Mouse (Mus musculus): ENCODE results near the gene Phkb. TPM values are rescaled to one million over a fixed set of nuclear protein-coding genes. Genes with fewer than 3 reads are reported as not detected.

The Phkb gene
- polyA plus RNA-seq, 1 experiment from 2014 or later: 53.9 TPM

GRCm38 (mm10) chr8:86042049-86042448 lies 201.3 kb downstream of the Phkb start:
- peaks cover 4% of the 10 kb centered on the region for H3K36me3 ChIP-seq
- 0 out of 2 replicates have a peak, but pooled peaks cover 3% of the 10 kb centered on the region for H3K4me1 ChIP-seq
- no peaks in the 10 kb centered on the region for H3K27me3 ChIP-seq
- no peak overlapping the region for H3K9ac ChIP-seq
- H3K27ac ChIP-seq: no peak overlapping the region
- no peaks in the 10 kb centered on the region for H3K9me3 ChIP-seq
- H3K4me3 ChIP-seq: no peak overlapping the region
- 29% methylated on average over 2 of the region's 2 CpGs for WGBS
- no peak for ATAC-seq (ENCODE audit: insufficient number of reproducible peaks, insufficient read depth, low FRiP score, low TSS enrichment)
- H3K4me2 ChIP-seq (replicated peaks): no peak overlapping the region

- no peak overlapping the region for H3K4me2 ChIP-seq (replicated peaks)
- H3K4me3 ChIP-seq: no peak overlapping the region
- no peaks in the 10 kb centered on the region for H3K9me3 ChIP-seq
- no peaks in the 10 kb centered on the region for H3K36me3 ChIP-seq
- H3K27ac ChIP-seq: no peak overlapping the region
- no peak for ATAC-seq (ENCODE audit: insufficient number of reproducible peaks, insufficient read depth, low FRiP score, low TSS enrichment)
- no peaks in the 10 kb centered on the region for H3K27me3 ChIP-seq
- no peak overlapping the region for H3K9ac ChIP-seq
- H3K4me1 ChIP-seq: no peaks in the 10 kb centered on the region
- WGBS: 83% methylated on average over 3 of the region's 3 CpGs
Measured at GRCm38 (mm10) chr8:86050882-86051281, 210.1 kb downstream of the Phkb start.

- no peak overlapping the region for H3K4me3 ChIP-seq
- H3K27me3 ChIP-seq: no peaks in the 10 kb centered on the region
- H3K4me1 ChIP-seq: no peaks in the 10 kb centered on the region
- H3K36me3 ChIP-seq: peaks cover 4% of the 10 kb centered on the region
- no peak overlapping the region for H3K4me2 ChIP-seq (replicated peaks)
- no peaks in the 10 kb centered on the region for H3K9me3 ChIP-seq
- no peak overlapping the region for H3K9ac ChIP-seq
- no peak for ATAC-seq (ENCODE audit: insufficient number of reproducible peaks, insufficient read depth, low FRiP score, low TSS enrichment)
- H3K27ac ChIP-seq: no peak overlapping the region
- WGBS: 80% methylated on average over 4 of the region's 4 CpGs
Measured at GRCm38 (mm10) chr8:86052003-86052402, 211.2 kb downstream of the Phkb start.

- Histone ChIP-seq H3K9ac (no peak overlapping the region), H3K4me1 (no peaks in the 10 kb centered on the region), H3K4me3 (no peak overlapping the region), H3K36me3 (peaks cover 17% of the 10 kb centered on the region), H3K4me2 (replicated peaks) (no peak overlapping the region), H3K27me3 (no peaks in the 10 kb centered on the region), H3K9me3 (no peaks in the 10 kb centered on the region), H3K27ac (no peak overlapping the region)
- no peak for ATAC-seq (ENCODE audit: insufficient number of reproducible peaks, insufficient read depth, low FRiP score, low TSS enrichment)
- 89% methylated on average over 5 of the region's 5 CpGs for WGBS
Measured at GRCm38 (mm10) chr8:86058618-86059017, 217.9 kb downstream of the Phkb start.

GRCm38 (mm10) chr8:86059130-86059529 lies 218.4 kb downstream of the Phkb start:
- H3K27me3 ChIP-seq: no peaks in the 10 kb centered on the region
- H3K9me3 ChIP-seq: no peaks in the 10 kb centered on the region
- 71% methylated on average over 5 of the region's 5 CpGs for WGBS
- no peaks in the 10 kb centered on the region for H3K4me1 ChIP-seq
- peaks cover 18% of the 10 kb centered on the region for H3K36me3 ChIP-seq
- no peak overlapping the region for H3K4me3 ChIP-seq
- H3K27ac ChIP-seq: no peak overlapping the region
- H3K4me2 ChIP-seq (replicated peaks): no peak overlapping the region
- ATAC-seq (ENCODE audit: insufficient number of reproducible peaks, insufficient read depth, low FRiP score, low TSS enrichment): no peak
- no peak overlapping the region for H3K9ac ChIP-seq

GRCm38 (mm10) chr8:86063411-86063810 lies 222.7 kb downstream of the Phkb start:
- H3K9ac ChIP-seq: no peak overlapping the region
- H3K27me3 ChIP-seq: no peaks in the 10 kb centered on the region
- no peak overlapping the region for H3K27ac ChIP-seq
- no peaks in the 10 kb centered on the region for H3K4me1 ChIP-seq
- H3K9me3 ChIP-seq: no peaks in the 10 kb centered on the region
- H3K4me3 ChIP-seq: no peak overlapping the region
- H3K36me3 ChIP-seq: 0 out of 2 replicates have a peak, but pooled peaks cover 5% of the 10 kb centered on the region
- no peak overlapping the region for H3K4me2 ChIP-seq (replicated peaks)
- ATAC-seq (ENCODE audit: insufficient number of reproducible peaks, insufficient read depth, low FRiP score, low TSS enrichment): no peak
- 94% methylated on average over 2 of the region's 2 CpGs for WGBS

- H3K27ac ChIP-seq: no peak overlapping the region
- H3K36me3 ChIP-seq: no peaks in the 10 kb centered on the region
- no peaks in the 10 kb centered on the region for H3K9me3 ChIP-seq
- no peak for ATAC-seq (ENCODE audit: insufficient number of reproducible peaks, insufficient read depth, low FRiP score, low TSS enrichment)
- no peaks in the 10 kb centered on the region for H3K27me3 ChIP-seq
- WGBS: 92% methylated on average over 1 of the region's 1 CpGs
- H3K4me3 ChIP-seq: no peak overlapping the region
- no peak overlapping the region for H3K9ac ChIP-seq
- H3K4me1 ChIP-seq: no peaks in the 10 kb centered on the region
- no peak overlapping the region for H3K4me2 ChIP-seq (replicated peaks)
Measured at GRCm38 (mm10) chr8:86079433-86079832, 238.7 kb downstream of the Phkb start.

- Histone ChIP-seq H3K4me1 (no peaks in the 10 kb centered on the region), H3K9ac (no peak overlapping the region), H3K27me3 (no peaks in the 10 kb centered on the region), H3K36me3 (no peaks in the 10 kb centered on the region), H3K9me3 (no peaks in the 10 kb centered on the region), H3K4me3 (no peak overlapping the region), H3K27ac (no peak overlapping the region), H3K4me2 (replicated peaks) (no peak overlapping the region)
- WGBS: 60% methylated on average over 4 of the region's 4 CpGs
- ATAC-seq (ENCODE audit: insufficient number of reproducible peaks, insufficient read depth, low FRiP score, low TSS enrichment): no peak
Measured at GRCm38 (mm10) chr8:86083346-86083745, 242.6 kb downstream of the Phkb start.

- 85% methylated on average over 2 of the region's 2 CpGs for WGBS
Measured at GRCm38 (mm10) chr8:86086791-86087190, 246.0 kb downstream of the Phkb start.

GRCm38 (mm10) chr8:86087468-86087867 lies 246.7 kb downstream of the Phkb start:
- WGBS: 88% methylated on average over 1 of the region's 1 CpGs
- ATAC-seq (ENCODE audit: insufficient number of reproducible peaks, insufficient read depth, low FRiP score, low TSS enrichment): no peak
- H3K4me2 ChIP-seq (replicated peaks): no peak overlapping the region
- H3K27ac ChIP-seq: no peak overlapping the region
- H3K4me1 ChIP-seq: no peaks in the 10 kb centered on the region
- H3K9me3 ChIP-seq: no peaks in the 10 kb centered on the region
- no peaks in the 10 kb centered on the region for H3K27me3 ChIP-seq
- H3K4me3 ChIP-seq: no peak overlapping the region
- no peaks in the 10 kb centered on the region for H3K36me3 ChIP-seq
- H3K9ac ChIP-seq: no peak overlapping the region

More at GRCm38 (mm10) chr8:86086791-86087190, 246.0 kb downstream of the Phkb start:
- no peak overlapping the region for H3K9ac ChIP-seq
- no peaks in the 10 kb centered on the region for H3K27me3 ChIP-seq
- no peak overlapping the region for H3K27ac ChIP-seq
- no peaks in the 10 kb centered on the region for H3K4me1 ChIP-seq
- no peak overlapping the region for H3K4me2 ChIP-seq (replicated peaks)
- no peak overlapping the region for H3K4me3 ChIP-seq
- no peaks in the 10 kb centered on the region for H3K9me3 ChIP-seq
- no peak for ATAC-seq (ENCODE audit: insufficient number of reproducible peaks, insufficient read depth, low FRiP score, low TSS enrichment)
- H3K36me3 ChIP-seq: no peaks in the 10 kb centered on the region

- H3K4me2 ChIP-seq (replicated peaks): no peak overlapping the region
- no peak for ATAC-seq (ENCODE audit: insufficient number of reproducible peaks, insufficient read depth, low FRiP score, low TSS enrichment)
- H3K27ac ChIP-seq: no peak overlapping the region
- H3K4me3 ChIP-seq: no peak overlapping the region
- whole genome bisulfite sequencing: 88% methylated on average over 10 of the region's 10 CpGs
- H3K27me3 ChIP-seq: no peaks in the 10 kb centered on the region
- H3K36me3 ChIP-seq: no peaks in the 10 kb centered on the region
- H3K9ac ChIP-seq: no peak overlapping the region
- no peaks in the 10 kb centered on the region for H3K4me1 ChIP-seq
- no peaks in the 10 kb centered on the region for H3K9me3 ChIP-seq
Measured at GRCm38 (mm10) chr8:86090666-86091065, 249.9 kb downstream of the Phkb start.

Measured in embryonic facial prominence, embryonic 12.5 days (tissue).